Mouse (Mus musculus) embryonic fibroblast, embryonic 13.5 days (primary cell): Measurements from ENCODE around the gene Osm. TPM values are rescaled to one million over a fixed set of nuclear protein-coding genes. Genes with fewer than 3 reads are reported as not detected.

Source experiments
- H3K27ac ChIP-seq: 2 replicates; pipeline ENCODE4 v1.5.1; 2012; ENCODE audit warnings: low read length, control low read depth, inconsistent platforms; ENCODE audit not compliant: insufficient read depth
- H3K4me1 ChIP-seq: 2 replicates; pipeline ENCODE4 v1.6.1; 2011; ENCODE audit warnings: low read length; ENCODE audit not compliant: control insufficient read depth, insufficient read depth
- H3K4me3 ChIP-seq: 2 replicates; pipeline ENCODE4 v1.5.1; 2011; ENCODE audit warnings: mild to moderate bottlenecking, control low read depth, low read length; ENCODE audit not compliant: insufficient read depth
- CTCF ChIP-seq: IDR thresholded peaks from 2 replicates; pipeline ENCODE4 v1.5.1; 2011; ENCODE audit warnings: mild to moderate bottlenecking, control low read depth, low read length, moderate library complexity, borderline replicate concordance; ENCODE audit not compliant: insufficient read depth
- POLR2A ChIP-seq: IDR thresholded peaks from 2 replicates; pipeline ENCODE4 v1.6.1; 2011; ENCODE audit warnings: low read depth, mild to moderate bottlenecking, control low read depth, low read length, moderate library complexity
- polyA plus RNA-seq: library from polyadenylated mRNA; stranded (reverse); fragments of >200 nt; gene quantifications from 2 replicates; pipeline ENCODE4 v1.2.4, GENCODE M21; 2011; ENCODE audit warnings: low read depth; ENCODE audit not compliant: missing spikeins, insufficient read length

Osm gene
- polyA plus RNA-seq, 1 experiment, result not detected

DNA sequence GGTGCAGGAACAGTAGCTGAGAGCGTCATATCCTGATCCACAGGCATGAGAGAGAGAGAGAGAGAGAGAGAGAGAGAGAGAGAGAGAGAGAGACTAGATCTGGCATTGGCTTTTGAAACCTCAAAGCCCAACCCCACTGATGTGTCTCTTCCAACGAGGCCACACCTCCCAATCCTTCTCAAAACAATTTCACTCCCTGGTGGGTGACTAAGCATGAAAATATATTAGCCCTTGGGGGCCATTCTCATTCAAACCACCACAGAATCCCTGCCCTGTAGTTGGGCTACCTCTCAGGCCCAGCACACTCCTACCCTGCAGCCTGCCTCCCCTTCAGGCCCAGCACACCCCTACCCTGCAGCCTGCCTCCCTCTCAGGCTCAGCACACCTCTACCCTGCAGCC is 16.7 kb downstream of the Osm start:
- Histone ChIP-seq H3K4me1 (no peaks in the 10 kb centered on the region), H3K27ac (no peak overlapping the region), H3K4me3 (no peak overlapping the region)
- TF ChIP-seq POLR2A (no peak), CTCF (no peak)

DNA sequence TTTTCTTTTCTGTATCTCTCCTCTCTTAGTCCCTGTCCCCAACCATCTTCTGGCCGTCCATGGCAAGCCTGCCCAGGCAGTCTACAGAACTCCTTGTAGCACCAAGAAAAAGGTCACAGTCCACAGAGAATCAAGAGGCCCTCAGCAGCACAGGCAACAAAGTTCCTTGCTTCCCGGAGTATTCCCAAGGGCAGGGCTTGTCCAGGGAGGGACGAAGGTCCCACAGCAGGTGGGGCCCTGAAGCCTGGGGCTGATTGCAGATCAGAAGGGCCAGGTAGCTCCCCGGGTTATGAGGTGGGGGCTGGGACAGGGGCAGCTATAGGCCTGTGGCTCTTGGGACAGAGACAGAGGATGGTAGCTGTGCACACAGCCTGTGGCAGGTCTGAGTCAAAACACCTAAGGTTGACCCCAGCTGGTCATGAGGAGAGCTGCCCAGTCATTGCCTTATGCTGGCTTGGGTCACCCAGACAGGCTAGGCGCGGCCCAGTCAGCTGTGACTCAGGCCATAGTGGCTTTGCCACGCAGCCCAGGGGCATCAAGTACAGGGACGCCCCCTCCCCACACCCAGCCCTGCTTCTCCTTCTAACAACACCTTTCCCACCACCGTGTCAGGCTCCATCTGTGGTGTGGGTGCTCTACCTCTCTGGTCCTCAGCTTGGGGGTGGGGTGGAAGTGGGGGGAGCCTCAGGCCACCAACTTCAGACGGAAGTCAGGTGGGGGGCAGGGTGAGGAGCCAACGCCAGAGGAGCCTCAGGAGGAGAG is 20.8 kb downstream of the Osm start, which contains the start of gene Lif:
Lif (plus strand) TSS at position 712 of the 762 bp plus-strand sequence.
- no peak within 1 kb of the TSS for H3K27ac ChIP-seq
- no peak for TF ChIP-seq POLR2A
- no peak for TF ChIP-seq CTCF
- H3K4me1 ChIP-seq, result peaks cover 3% of the 10 kb centered on the region; the same call in 1 of the 2 replicates
- H3K4me3 ChIP-seq, result no peak within 1 kb of the TSS

DNA sequence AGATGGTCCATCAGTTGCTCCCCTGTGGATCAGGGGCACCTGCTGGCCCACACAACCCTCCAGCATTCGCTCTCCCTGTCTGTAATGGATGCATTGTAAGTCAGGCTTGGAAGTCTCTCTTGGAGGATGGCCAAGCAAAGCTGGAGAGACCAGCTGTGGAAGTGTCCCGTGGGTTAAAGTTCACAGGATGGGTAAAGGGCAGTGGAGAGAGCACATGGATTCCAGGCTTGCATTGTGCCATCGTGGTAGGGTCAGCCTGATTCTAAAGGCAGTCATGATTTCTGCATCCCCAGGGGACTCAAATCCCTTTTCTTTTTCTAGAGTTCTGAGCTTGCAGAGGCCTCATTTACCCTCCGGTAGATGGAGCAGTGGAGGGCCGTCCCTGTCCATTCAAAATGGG is 21.5 kb downstream of the Osm start:
- H3K27ac ChIP-seq, result no peak overlapping the region
- no peak for TF ChIP-seq CTCF
- TF ChIP-seq POLR2A, result no peak
- peaks cover 3% of the 10 kb centered on the region; the same call in 1 of the 2 replicates for H3K4me1 ChIP-seq
- no peak overlapping the region for H3K4me3 ChIP-seq

DNA sequence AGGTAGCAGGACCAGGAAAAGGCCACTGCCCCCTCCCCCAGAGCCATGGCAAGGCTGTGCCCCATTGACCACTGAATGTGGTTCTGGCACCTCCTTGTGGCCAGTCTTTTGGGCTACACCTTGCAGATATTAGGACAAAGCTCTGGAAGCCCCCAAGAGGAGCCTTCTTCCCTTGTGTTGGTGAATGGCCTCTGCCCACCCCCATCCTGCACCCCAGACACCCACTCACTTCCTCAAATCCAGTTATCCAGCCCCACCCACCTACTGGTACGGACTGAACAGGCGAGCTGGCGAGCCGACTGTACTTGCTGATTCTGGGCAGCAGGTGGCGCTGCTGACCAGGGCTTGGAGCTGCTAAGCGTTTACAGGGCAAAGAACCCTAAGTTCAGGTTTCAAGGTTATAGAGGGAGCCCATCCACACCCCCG is 22.4 kb downstream of the Osm start:
- TF ChIP-seq CTCF, result peak; percentile 99
- no peak for TF ChIP-seq POLR2A
- Histone ChIP-seq H3K4me1 (peaks cover 7% of the 10 kb centered on the region; the same call in 1 of the 2 replicates), H3K4me3 (no peak overlapping the region), H3K27ac (no peak overlapping the region)

DNA sequence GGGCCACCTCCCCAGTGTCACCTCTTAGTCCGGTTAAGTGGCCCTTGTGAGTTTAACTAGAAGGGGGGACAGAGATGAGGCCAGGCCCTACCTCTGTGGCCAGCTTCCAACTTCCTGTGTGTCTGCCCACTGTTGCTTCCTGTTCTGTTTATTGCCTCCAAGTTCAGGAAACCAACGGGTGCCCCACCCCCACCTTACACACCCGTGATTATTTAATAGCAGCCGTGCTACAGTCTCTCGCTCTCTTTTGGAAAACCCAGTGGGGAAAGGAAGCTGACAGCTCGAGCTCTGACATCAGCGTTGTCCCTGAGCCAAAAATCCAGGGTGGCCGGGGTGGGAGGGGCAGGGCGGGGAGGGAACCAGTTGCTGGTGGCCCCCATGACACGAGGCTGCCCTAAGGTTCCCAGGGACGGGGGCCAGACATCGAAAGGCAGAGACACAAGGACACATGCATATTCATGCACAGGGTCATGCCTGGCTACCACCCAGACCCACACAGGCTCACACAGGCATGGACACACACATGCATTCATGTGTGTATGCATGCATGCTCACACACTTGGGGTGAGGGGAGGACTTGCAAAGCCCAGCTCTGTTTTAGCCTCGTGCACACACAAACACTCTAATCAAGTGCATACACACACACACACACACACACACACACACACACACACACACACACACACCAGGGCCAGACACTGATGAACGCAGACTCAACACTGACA is 24.4 kb downstream of the Osm start:
- no peak for TF ChIP-seq POLR2A
- TF ChIP-seq CTCF, result no peak
- Histone ChIP-seq H3K4me1 (peaks cover 15% of the 10 kb centered on the region), H3K4me3 (no peak overlapping the region), H3K27ac (no peak overlapping the region)

DNA sequence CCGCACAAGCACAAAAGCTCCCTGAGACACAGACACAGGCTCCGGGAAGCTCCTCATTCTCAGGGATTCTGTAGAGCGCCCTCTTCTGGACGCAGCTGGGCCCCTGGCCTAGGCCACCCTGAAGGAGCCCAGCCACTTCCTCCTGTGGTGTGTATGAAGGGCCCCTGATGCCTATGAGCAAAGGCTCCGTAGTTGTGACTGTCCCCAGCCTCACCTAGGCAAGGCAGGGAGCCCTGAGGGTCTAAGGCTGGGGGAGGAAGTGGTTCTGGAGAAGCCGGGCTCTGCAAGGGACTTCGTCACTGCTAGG is 24.9 kb downstream of the Osm start:
- H3K4me1 ChIP-seq, result peaks cover 15% of the 10 kb centered on the region
- H3K4me3 ChIP-seq, result no peak overlapping the region
- TF ChIP-seq POLR2A, result no peak
- 0 out of 2 replicates have a peak, but pooled peaks have one; percentile 13 for TF ChIP-seq CTCF
- peak overlapping the region; percentile 9; the same call in 1 of the 2 replicates for H3K27ac ChIP-seq

DNA sequence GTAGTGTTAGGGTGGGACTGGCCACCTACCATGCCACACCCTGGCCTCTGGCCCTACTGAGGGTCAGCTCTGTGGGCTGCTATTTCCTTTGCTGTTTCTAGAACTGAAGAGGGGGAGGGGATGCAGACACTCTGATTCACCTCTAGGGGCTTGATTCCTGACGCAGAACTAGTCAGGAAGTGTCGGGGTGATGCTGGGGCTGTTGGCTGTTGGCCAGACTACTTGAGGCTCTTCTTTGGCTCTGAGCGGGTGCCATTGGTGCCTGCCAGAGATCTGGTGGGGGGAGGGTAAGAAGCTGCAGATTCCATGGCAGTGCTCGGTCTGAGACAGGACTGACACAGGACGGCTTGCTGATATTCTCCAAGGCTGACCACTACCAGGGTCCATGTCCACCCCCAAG is 25.7 kb downstream of the Osm start:
- TF ChIP-seq CTCF, result no peak
- no peak for TF ChIP-seq POLR2A
- H3K4me3 ChIP-seq, result no peak overlapping the region
- H3K27ac ChIP-seq, result peak overlapping the region; percentile 10; the same call in 1 of the 2 replicates
- H3K4me1 ChIP-seq, result peaks cover 15% of the 10 kb centered on the region

DNA sequence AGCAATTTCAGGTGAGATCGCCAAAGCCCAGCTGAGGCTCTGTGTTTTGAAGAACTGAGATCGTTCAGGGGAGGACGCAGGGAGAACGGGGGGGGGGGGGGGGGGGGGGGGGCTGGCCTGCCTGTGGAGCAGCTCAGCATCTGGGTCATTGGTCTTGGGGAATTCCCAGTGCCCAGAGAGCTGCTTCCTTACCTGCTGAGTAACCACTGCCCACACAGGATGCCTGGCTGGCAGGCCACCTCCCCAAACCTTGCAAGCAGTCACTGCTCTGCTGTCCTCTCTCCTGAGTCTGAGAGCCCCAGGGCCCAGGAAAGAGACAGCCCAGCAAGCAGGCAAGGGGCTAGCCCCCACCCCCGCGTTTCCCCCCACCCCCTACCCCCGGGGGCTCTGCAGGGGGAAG is 26.6 kb downstream of the Osm start:
- Histone ChIP-seq H3K27ac (peak overlapping the region; percentile 10; the same call in 1 of the 2 replicates), H3K4me3 (no peak overlapping the region), H3K4me1 (peaks cover 15% of the 10 kb centered on the region)
- TF ChIP-seq POLR2A (no peak), CTCF (no peak)

DNA sequence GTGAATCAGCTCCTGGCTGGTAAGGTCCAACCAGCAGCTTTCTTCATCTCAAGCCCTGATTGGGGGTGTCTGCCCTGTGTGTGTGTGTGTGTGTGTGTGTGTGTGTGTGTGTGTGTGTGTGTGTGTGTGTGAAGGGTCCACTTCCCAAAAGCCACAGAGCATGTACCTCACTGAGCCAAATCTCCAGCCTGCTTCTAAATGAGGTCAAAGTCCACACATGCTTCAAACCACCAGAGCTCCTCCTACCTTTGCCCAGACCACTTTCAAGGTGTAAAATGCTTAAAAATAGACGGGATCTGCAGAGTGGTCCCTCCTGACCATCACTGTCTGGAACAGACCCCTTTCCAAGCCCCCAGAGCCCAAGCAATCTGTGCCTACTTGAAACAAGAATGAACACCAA is 27.1 kb downstream of the Osm start:
- Histone ChIP-seq H3K4me3 (no peak overlapping the region), H3K27ac (peak overlapping the region; percentile 14), H3K4me1 (peaks cover 15% of the 10 kb centered on the region)
- no peak for TF ChIP-seq POLR2A
- TF ChIP-seq CTCF, result no peak

DNA sequence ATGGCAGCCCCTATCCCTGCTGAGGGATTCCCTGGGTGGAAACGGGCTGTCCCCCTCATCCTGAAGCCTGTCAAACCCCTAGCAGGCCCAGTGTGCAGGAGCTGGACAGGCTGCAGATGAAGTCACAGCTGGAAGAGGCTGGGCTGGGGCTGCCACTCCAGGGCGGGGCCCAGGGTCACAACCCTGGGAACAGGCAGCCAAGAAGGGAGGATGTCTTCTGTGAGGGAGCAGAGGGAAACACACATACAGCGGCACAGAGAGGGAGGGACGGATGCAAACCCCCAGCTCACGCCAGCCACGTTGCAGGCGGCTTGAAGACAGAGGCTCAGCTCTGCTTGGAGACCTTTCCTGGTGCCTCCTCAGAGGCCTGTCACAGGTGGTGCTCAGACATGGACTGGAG is 27.8 kb downstream of the Osm start:
- TF ChIP-seq POLR2A (no peak), CTCF (no peak)
- no peak overlapping the region for H3K4me3 ChIP-seq
- peaks cover 15% of the 10 kb centered on the region for H3K4me1 ChIP-seq

More for the DNA sequence above, 27.8 kb downstream of the Osm start:
- no peak overlapping the region for H3K27ac ChIP-seq
